Mouse (Mus musculus): ENCODE measurements at regions not wholly inside any gene's neighbourhood (a gene's known extent, or its start where the extent isn't known, plus 50 kb on each side); places are given as distances from the start of the nearest gene placed in this dataset.

DNA sequence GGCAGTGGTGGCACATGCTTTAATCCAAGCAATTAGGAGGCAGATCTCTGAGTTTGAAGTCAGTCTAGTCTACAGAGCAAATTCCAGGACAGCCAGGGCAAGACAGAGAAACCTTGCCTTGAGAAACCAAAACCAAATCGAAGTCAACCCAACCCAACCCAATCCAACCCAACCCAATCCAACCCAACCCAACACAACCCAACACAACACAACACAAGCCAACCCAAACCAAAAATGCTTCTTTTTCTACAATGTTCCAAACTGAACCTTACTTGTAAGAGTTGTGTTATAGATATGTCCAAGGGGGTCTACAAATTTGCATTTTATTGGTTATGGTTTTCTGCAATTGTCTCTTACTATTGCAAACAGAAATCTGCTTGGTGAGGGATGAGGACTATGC lies 52.8 kb upstream of the Chodl start:
- no peak for DNase-seq (ENCODE audit: low spot score)

DNA sequence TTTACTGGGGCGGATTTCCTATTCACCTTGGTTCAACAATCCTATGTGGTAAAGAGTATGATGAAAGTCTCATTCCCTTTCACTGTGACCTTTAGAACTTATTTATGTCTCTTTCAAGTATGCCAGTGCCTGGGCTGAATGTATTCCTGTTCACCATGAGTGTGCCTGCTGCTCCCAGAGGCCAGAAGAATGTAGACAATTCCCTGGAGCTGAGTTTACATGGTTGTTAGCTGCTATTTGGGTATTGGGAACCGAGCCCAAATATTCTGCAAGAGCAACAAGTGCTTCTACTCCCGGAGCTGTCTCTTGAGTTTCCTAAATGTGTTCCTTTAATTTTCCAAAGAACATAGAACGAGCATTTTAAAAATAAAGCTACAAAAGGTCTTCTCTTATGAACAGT lies 71.7 kb upstream of the Chodl start:
- no peak for DNase-seq (ENCODE audit: low spot score)

DNA sequence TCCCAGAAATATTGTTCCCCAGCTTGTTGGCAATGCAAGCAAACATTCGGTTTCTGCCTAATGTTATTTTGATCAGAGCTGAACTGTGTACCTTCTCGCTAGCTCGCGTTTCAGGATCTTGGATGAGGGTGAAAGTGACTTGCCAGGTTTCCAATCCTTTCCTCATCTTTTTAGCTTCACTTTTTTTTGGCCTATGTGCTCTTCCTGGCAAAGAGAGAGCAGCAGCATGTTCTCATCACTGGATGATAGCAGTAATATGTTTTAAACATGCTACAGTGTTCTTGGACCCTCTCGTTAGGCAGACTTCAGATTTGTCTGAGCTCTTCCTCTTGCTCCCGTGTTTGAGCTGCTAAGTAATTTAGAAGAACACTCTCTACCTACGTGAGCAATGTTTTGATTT lies 99.8 kb upstream of the Chodl start:
- DNase-seq (ENCODE audit: low spot score), result no peak

DNA sequence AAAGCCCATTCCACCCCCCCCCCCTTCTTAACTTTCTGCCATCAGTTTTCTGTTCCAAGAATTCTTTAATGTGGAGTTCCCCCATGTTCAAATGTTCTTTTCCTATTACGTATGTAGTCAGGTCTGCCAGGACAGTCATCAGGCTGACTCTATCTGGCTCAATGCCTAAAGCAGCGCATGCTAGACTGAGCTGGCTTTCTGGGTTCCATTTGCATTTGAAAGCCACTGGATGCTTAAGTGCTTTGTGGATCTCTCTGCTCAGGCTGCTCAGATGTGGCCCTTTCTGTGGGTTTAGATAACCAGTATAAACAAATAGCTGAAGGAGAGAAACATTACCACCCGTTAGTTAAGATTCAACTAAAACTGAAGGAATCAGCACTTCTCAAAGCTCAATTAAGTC lies 103.0 kb upstream of the Chodl start:
- DNase-seq (ENCODE audit: low spot score), result no peak

DNA sequence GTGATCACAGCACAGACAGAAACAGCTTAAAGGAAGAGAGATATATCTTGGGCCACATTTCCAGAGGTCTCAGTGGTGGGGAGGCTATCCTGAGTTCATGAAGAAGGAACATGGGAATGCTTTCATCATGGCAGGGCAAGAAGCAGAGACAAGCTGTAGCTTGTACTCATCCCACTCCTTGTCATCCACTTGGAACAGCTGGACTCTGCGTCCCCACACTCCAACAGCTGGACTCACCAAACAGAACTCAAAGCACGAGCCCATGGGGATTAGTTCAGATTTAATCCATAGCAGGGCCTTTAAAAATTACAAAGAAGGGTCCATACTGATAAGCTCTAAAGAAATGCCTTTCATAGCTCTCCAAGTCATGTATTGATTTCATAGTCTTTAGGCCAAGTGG lies 140.7 kb upstream of the Chodl start:
- DNase-seq (ENCODE audit: low spot score), result no peak

DNA sequence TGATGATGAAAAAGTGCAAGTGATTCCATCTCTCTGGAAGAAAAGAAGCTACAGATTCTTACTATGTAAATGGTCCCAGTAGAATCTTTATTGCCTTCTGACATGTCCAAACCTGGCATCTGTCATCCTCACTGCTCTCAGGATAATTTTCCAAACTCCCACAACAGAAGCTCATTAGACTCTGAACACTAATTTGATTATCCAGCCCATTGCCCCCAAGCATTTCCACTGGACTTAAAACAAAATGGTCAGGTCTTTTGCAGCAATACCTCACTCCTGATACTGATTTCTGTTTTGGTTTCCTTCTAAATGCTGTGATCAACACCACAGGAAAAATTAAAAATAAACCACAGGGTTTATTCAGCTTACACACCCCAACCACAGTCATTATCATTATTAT lies 171.5 kb upstream of the Chodl start:
- no peak for DNase-seq (ENCODE audit: low spot score)

DNA sequence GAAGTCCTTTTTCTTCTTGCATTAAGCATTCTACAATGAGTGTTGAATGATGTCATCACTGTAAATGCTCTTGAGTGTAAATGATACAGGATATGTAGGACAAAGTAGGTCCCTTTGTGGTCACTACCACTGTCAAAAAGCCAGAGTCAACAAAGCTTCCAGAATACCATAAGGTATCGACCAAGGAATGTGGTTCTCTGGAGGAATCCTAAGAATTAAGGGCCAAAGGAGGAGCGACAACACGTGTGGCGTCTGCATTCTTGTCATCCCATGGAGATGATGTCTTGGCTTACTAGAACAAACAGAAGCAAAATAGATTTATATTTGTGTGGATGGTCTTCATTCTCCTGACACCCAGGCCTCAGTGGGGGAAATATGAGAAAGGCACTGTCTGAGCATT lies 161.4 kb upstream of the D16Ertd472e start:
- no peak for DNase-seq (ENCODE audit: low spot score)

DNA sequence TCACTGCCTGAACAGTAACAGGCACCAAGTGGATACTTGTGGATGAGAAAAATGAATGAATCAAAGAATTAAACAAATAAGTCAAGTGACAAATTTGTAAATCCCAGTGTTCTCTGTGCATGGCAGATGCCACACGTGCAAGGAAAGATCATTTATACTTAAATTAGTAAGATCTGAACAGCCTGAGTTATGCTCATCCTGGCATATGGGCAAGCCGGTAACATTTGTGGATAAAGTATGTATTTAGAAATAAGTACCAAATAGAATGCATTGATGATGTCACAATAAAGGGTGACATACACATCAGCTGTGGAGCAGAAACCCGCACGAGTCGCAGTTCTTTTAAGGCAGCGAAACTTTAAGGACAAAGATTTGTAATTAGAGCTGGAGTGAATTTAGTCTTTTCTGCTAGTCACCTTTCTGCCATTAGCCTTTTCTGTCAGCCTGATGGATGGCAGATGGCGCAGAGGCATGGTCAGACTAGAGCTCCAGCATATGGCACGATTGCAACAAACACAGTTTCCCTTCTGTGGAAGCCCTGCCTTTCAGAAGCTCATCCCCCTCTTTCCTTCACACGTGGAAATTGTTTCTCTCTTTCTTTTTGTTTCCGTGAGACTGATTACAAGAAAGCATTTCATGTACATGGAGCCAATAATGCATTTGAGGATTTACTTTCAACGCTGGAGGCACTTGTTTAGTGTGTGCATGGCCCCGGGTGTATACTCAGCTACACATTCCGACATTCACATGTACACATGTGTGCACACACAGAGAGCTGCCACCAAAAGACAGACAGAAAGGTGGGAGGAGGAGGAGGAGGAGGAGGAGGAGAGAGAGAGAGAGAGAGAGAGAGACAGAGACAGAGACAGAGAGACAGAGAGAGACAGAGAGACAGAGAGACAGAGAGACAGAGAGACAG lies 154.3 kb upstream of the D16Ertd472e start:
- DNase-seq (ENCODE audit: low spot score), result no peak

DNA sequence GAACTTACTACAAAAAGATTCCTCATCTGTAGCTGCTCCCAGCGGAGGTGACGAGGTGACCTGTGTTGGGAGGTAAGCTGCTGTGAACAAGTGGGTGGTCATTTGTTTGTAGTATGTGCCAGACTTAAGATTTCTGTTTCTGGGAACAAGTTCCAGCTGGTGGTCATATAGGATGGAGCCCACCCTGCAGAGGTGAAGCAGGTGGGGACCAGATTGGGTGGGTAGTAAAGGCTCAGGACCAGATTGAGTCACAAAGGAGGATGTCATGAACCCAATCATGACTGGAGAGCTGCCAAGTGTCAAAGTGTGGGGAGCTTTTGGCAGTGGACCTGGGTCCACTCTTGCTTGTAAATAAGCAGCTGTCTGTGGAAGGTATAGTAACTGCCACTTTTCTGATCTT lies 149.0 kb upstream of the D16Ertd472e start:
- DNase-seq (ENCODE audit: low spot score), result no peak

DNA sequence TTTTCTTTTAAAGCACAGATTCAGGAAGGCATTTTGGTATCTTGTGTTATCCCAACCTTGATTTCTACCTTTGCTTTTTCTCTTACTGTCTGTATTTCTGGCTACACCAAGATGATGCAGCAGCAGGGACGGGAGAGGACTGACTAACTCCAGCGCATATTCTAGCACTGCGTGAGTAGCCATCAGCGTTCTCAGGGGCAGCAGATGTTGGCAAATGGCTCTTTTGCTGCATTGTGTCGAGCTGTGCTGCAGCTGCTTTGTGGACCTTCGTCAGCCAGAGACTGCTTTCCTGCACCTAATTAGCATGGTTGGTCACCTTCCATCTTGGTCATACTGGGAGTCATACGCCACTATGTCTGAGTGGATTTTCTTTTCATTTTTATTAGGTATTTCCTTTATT lies 133.4 kb upstream of the D16Ertd472e start:
- no peak for DNase-seq (ENCODE audit: low spot score)

DNA sequence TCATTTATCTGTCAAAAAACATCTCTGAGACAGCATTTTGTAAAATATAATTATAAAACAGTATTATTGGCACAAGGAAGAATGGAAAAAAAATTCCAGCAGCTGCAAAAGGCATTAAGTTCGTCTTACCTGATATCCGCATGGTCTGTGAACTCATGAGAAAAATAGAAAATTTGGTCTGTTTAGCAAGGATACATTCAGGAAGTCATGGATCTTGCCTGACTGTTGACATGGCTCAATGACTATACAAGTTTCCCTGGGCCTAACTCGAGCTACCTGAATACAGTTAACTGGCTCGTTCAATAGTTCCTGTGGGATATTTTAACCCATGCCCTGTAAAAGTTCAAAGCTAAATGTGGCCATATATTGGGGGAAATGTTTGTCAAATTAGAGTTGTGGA lies 131.1 kb upstream of the D16Ertd472e start:
- no peak for DNase-seq (ENCODE audit: low spot score)

DNA sequence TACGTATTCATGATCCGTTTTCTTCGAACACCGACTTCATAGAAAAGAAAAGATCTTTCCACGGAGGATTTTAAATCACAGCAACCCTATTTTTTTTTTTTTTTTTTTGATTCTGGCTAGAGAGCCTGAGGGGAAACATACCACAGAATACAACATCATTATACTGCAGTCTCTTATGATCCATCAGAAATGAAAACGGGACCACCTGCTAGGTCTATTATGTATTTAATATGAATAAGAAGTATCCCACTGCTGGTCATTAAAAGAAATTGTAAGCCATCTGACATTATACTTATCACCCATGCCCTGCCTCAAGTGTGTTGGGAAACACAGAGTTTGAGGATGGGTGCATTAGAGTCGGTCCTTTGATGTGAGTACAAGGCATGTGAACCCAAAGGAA lies 130.7 kb upstream of the D16Ertd472e start:
- DNase-seq (ENCODE audit: low spot score), result no peak

DNA sequence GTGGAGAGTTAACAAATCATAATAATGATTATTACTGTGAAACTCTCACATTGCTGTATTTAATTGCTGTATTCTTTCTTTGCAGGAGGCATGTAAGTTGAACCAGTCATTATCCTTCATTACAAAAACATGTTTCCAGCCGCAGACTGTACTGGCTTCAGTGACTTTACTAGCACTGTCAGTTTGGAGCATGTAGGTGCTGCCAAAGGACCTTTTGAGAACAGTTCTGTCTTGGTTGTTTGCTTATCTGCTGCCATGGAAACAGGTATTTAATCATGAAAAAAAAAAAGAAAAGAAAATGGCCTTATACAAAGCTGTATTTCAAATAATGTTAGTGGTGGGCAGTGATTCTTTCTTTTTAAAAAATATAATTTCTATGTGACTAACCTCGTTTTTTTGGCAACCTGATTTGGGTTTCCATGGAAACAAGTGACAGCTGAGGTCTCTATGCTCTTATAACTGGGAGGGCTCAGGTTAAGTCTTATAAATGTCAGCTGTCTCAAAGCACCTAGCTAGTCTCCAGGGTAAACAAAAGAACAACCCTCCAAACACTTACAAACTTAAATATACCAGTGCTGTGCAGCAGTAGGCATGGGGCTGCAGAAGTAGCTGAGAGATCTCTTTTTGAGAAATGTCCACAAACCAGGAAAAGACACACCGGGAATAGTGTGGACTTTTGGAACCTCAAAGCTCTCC lies 121.2 kb upstream of the D16Ertd472e start:
- DNase-seq (ENCODE audit: low spot score), result no peak

DNA sequence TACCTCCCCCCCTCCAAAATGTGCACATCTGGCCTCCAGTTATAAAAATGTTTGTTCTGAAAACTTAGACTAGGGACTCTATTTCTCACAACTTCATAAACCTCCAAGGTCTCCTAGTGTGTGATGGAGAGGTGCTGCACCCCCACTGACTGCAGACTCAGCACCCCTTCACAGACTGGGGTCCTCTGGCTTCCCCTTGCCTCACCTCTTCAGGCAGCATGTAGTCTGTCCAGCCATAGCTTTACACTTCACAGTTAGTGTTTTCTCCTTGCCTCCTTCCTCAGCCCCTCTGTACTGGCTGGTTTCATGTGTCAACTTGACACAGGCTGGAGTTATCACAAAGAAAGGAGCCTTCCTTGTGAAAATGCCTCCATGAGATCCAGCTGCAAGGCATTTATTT lies 111.7 kb upstream of the D16Ertd472e start:
- no peak for DNase-seq (ENCODE audit: low spot score)

DNA sequence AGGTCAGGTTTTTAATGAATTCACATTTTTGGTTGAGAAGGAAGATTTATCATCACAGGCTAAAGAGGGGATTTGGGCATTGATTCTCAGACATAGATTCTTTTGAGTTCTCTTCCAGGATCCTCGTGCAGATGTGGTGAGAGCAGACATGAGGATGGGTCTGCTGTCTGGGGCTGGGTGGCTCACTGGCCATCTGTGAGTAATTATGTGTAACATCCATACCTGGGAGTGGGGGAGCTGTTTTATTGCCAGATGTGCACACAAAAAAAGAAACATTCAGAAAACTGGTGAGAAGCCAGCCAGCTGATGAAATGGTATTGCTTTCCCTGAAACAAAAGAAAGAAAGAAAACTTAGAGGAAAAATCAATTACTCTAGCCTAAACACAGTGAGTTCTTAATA lies 108.7 kb upstream of the D16Ertd472e start:
- DNase-seq (ENCODE audit: low spot score), result no peak

DNA sequence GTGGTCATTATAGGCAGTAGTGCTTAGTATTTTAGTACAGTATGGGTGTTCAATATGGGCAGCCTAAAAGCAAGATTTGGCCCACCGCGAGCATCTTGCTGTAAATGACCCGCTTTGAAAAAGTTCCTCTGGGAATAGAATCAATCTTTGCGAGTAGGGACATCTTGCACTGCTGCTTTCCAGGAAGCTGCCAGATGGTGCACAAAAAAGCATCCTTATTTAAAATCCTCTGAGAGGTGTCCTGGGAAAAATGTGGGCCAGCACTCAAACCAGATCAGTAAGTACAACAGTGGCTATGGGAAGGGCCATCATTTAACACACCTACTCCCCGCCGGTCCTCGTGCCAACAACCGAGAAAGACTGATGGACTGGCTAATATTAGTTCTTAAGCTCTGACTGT lies 107.5 kb upstream of the D16Ertd472e start:
- no peak for DNase-seq (ENCODE audit: low spot score)

DNA sequence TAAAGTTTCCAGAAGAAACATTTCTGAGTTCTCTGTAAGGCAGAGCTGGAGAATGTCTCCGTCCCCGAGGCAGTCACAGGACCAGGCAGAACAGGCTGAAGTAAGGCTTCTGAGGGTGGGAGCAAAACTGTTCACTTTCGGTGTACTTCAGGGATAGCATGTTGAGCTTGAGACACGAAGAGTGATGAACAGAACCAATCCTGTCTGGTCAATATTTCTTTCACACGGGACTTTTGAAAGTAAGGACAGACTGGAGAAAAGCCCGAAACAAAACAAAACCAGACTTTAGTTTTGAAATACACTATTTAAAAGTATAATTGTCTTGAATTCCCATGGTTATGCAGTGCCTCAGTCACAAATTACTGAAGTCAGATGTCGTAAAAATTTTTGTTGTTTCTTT lies 84.6 kb upstream of the D16Ertd472e start:
- DNase-seq (ENCODE audit: low spot score), result no peak

DNA sequence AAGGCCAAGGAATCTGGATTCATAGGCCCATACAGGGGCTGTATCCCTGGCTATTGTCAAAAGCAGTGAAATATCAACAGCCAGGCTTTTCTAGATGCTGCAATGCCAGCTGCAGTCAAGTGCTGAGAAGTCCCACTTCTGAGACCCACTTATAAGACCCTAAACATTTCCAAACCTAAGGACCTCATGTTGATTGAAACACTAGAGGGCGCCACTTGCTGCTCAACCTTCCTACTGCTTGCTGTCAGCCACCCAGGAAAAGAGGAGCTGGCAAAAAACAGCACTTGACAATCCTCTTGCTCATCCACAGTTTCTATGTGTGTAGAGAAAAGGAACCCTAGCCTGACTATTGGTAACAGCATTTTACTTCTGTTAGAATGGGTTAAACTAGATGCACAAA lies 68.2 kb upstream of the D16Ertd472e start:
- peak; percentile 35 for DNase-seq (ENCODE audit: low spot score)

DNA sequence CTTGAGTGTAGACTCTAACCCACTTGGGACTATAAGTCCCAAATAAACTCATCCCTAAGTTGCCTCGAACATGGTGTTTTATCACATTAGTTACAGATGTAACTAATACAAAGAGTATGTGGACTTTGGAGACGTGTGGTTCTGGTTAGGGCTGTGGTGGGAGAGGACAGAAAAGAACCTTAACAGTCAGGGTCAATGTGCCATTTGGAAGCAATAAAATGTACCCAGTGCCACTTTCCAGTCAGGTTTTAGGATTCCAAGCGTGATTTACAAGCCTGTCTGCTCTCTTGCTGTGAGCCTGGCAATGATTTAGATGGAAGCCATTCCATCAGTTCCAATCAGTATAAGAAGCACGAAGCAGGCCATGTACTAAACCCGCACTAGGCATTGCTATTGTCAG lies 65.2 kb upstream of the D16Ertd472e start:
- DNase-seq (ENCODE audit: low spot score), result no peak

DNA sequence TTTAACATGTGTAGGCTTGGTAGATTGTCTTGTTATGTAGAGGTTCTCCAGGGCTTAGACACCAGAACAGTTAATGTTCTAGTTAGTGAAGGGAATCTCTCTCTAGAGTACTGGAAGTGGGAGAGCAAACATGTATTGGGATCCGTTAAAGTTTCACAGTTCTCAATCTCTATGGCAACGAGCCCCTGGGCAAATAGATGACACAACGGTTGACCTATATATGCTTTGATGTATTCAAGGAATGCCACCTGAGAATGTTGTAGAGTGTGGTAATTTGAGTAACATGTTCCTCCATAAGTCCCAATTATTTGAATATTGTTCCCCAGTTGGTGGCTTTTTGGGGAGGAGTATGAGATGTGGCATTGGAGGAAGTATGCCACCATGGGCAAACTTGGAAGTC lies 64.7 kb upstream of the D16Ertd472e start:
- no peak for DNase-seq (ENCODE audit: low spot score)

DNA sequence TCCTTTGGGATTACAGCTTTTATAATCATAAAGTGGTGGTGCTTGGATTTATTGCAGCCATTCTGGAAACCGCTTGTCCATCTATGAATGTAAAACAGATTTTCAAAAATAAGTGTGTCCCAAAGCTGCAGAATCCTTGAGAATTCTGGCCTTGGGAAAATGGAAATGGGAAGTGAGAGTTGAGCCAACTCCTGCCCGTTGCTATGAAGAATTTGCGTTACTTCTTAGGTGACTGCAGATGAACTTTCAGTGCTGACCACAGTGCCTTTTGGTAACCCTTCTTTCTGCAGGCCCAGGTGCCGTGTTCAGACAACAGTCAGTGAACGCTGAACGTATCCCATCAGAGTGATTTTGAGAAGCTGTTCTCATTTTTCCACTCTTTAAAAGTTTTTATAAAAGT lies 60.9 kb upstream of the D16Ertd472e start:
- DNase-seq (ENCODE audit: low spot score), result no peak

DNA sequence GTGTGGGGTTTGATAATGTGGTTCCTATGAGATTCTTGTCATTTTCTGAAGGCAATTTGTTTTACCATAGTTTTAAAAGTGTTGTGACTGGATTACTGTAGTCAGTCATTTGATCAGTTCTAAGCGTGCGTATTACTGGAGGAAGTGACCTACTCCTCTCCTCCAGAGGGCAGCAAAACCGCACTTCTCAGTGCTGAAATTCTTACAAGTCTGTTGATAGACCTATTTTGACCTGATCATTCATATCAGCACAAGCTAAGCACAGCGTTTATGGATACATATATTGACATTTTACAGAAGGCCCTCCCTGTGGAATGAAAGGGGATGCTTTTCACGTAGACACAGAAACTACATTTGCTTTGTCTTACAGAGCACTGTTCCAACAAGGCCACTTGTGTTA lies 60.5 kb upstream of the D16Ertd472e start:
- DNase-seq (ENCODE audit: low spot score), result peak; percentile 65

DNA sequence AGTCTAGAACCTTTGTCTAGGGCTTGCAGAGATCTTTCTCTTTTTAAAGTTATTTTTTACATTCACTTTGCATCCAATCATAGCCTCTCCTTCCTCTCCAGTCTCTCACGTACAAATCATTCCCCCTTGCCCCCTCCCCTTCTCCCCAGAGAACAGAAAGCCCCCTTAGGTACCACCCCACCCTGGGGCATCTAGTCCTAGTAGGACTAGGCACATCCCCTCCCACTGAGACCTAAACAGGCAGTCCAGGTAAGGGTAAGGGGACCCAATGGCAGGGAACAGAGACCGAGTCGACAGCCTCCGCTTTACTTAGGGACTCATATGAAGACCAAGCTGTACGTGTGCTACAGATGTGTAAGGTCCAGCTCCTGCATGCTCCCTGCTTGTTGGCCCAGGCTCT lies 59.3 kb upstream of the D16Ertd472e start:
- DNase-seq (ENCODE audit: low spot score), result no peak

All from thymus, postnatal 0 days (tissue).